Mouse (Mus musculus) embryonic stem cell, embryonic (primary cell): ENCODE results near the gene Rgs3.

ENCODE experiments used
- CTCF ChIA-PET, 4 experiments: fragments of 300-600 bp in 2 of 4; fragments of 350-600 bp in 2 of 4; sonication (Branson Sonifier 250); formaldehyde crosslinking; loops; one replicate each; lab custom pipeline; 2022; ENCODE audit warnings: inconsistent platforms in 2 of 4; lab: Charles Lee
- POLR2A ChIA-PET, 4 experiments: fragments of 300-600 bp in 2 of 4; fragments of 350-600 bp in 2 of 4; sonication (Branson Sonifier 250); formaldehyde crosslinking; loops; one replicate each; lab custom pipeline; 2022; ENCODE audit warnings: antibody characterized with exemption in 4 of 4, inconsistent platforms in 1 of 4; lab: Charles Lee

Rgs3 gene

GRCm38 (mm10) chr4:62646556-62647248 lies 87.1 kb downstream of the Rgs3 start:
- POLR2A ChIA-PET: interaction anchor here in 2 of 4 experiments (0.6 to 14.1 kb wide), 5 partner anchors 8 to 286 kb away, joined by 3 to 112 read pairs (median 10); partner anchors contain the start of genes Fkbp15 (in 1 of the 2) and Slc31a1 (in 1 of the 2)
- CTCF ChIA-PET: no interaction called here

GRCm38 (mm10) chr4:62648848-62649247 lies 89.2 kb downstream of the Rgs3 start:
- CTCF ChIA-PET: interaction anchor here in 3 of 4 experiments (0.6 to 1.3 kb wide), 3 partner anchors 49 to 850 kb away, joined by 3 to 5 read pairs (median 4); no protein-coding TSS in a partner anchor

GRCm38 (mm10) chr4:62649536-62650230 lies 90.0 kb downstream of the Rgs3 start:
- CTCF ChIA-PET: no interaction called here
- POLR2A ChIA-PET: interaction anchor here (0.5 to 14.1 kb wide), 16 partner anchors 8 to 399 kb away, joined by 3 to 112 read pairs (median 4); no protein-coding TSS in a partner anchor

More at GRCm38 (mm10) chr4:62648848-62649247, 89.2 kb downstream of the Rgs3 start:
- POLR2A ChIA-PET: interaction anchor here in 2 of 4 experiments (0.8 to 14.1 kb wide), 5 partner anchors 8 to 44 kb away, joined by 3 to 112 read pairs (median 16); no protein-coding TSS in a partner anchor

GRCm38 (mm10) chr4:62651179-62651760 lies 91.6 kb downstream of the Rgs3 start:
- ChIA-PET CTCF (interaction anchor here in 1 of 4 experiments (1.3 kb wide), 1 partner anchor 112 kb away, joined by 4 read pairs; no protein-coding TSS in a partner anchor), POLR2A (interaction anchor here in 3 of 4 experiments (0.6 to 14.1 kb wide), 8 partner anchors 10 to 89 kb away, joined by 3 to 112 read pairs (median 8); no protein-coding TSS in a partner anchor)

GRCm38 (mm10) chr4:62652215-62652614 lies 92.6 kb downstream of the Rgs3 start:
- ChIA-PET POLR2A (interaction anchor here in 2 of 4 experiments (1.4 to 14.1 kb wide), 6 partner anchors 9 to 25 kb away, joined by 4 to 112 read pairs (median 13); no protein-coding TSS in a partner anchor), CTCF (interaction anchor here in 2 of 4 experiments (0.5 to 1.3 kb wide), 2 partner anchors 12 to 225 kb away, joined by 3 to 5 read pairs; no protein-coding TSS in a partner anchor)

GRCm38 (mm10) chr4:62652921-62653757 lies 93.5 kb downstream of the Rgs3 start:
- ChIA-PET POLR2A (interaction anchor here in 2 of 4 experiments (1.2 to 14.1 kb wide), 6 partner anchors 8 to 293 kb away, joined by 3 to 112 read pairs (median 4); partner anchors contain the start of genes Fkbp15 (in 1 of the 2) and Slc31a1 (in 1 of the 2)), CTCF (interaction anchor here in 2 of 4 experiments (0.5 to 1.3 kb wide), 2 partner anchors 11 to 226 kb away, joined by 3 to 5 read pairs; no protein-coding TSS in a partner anchor)

GRCm38 (mm10) chr4:62653922-62654661 lies 94.4 kb downstream of the Rgs3 start:
- CTCF ChIA-PET: no interaction called here
- POLR2A ChIA-PET: interaction anchor here in 3 of 4 experiments (0.7 to 14.1 kb wide), 6 partner anchors 7 to 293 kb away, joined by 3 to 112 read pairs (median 4); partner anchors contain the start of genes Fkbp15 (in 1 of the 3) and Slc31a1 (in 1 of the 3)

- ChIA-PET POLR2A (interaction anchor here (0.6 to 8.8 kb wide), 22 partner anchors 9 to 299 kb away, joined by 3 to 112 read pairs (median 6); partner anchors contain the start of genes Fkbp15 (in 2 of the 4), Slc31a1 (in 2 of the 4) and Hdhd3 (in 1 of the 4)), CTCF (interaction anchor here in 3 of 4 experiments (0.7 to 1.5 kb wide), 5 partner anchors 9 to 105 kb away, joined by 3 to 5 read pairs (median 3); no protein-coding TSS in a partner anchor)
Observed at GRCm38 (mm10) chr4:62659264-62659663, 99.6 kb downstream of the Rgs3 start.

GRCm38 (mm10) chr4:62659861-62660553 lies 100.4 kb downstream of the Rgs3 start:
- POLR2A ChIA-PET: interaction anchor here (0.5 to 8.8 kb wide), 31 partner anchors 9 to 300 kb away, joined by 3 to 112 read pairs (median 4); partner anchors contain the start of genes Fkbp15 (in 2 of the 4), Slc31a1 (in 2 of the 4), 4933430I17Rik (in 1 of the 4) and Cdc26 (in 1 of the 4)
- CTCF ChIA-PET: interaction anchor here (0.5 to 2.4 kb wide), 7 partner anchors 14 to 104 kb away, joined by 3 to 9 read pairs (median 3); no protein-coding TSS in a partner anchor

- POLR2A ChIA-PET: interaction anchor here in 3 of 4 experiments (0.5 to 8.8 kb wide), 27 partner anchors 8 to 252 kb away, joined by 3 to 112 read pairs (median 4); partner anchors contain the start of genes 4933430I17Rik (in 1 of the 3), Cdc26 (in 1 of the 3), Hdhd3 (in 1 of the 3) and Pole3 (in 1 of the 3)
- CTCF ChIA-PET: interaction anchor here (0.6 to 2.4 kb wide), 6 partner anchors 13 to 101 kb away, joined by 3 to 9 read pairs (median 4); no protein-coding TSS in a partner anchor
Observed at GRCm38 (mm10) chr4:62660554-62660864, 100.9 kb downstream of the Rgs3 start.

GRCm38 (mm10) chr4:62661311-62661849 lies 101.7 kb downstream of the Rgs3 start:
- POLR2A ChIA-PET: interaction anchor here in 3 of 4 experiments (0.5 to 8.8 kb wide), 19 partner anchors 10 to 354 kb away, joined by 3 to 112 read pairs (median 5); partner anchors contain the start of genes 4933430I17Rik (in 1 of the 3), Cdc26 (in 1 of the 3), Pole3 (in 1 of the 3) and Prpf4 (in 1 of the 3)
- CTCF ChIA-PET: interaction anchor here in 2 of 4 experiments (0.7 to 2.4 kb wide), 5 partner anchors 12 to 36 kb away, joined by 3 to 9 read pairs (median 5); no protein-coding TSS in a partner anchor

- POLR2A ChIA-PET: interaction anchor here (0.6 to 8.8 kb wide), 20 partner anchors 8 to 138 kb away, joined by 3 to 112 read pairs (median 4); partner anchors contain the start of genes 4933430I17Rik (in 1 of the 4) and Pole3 (in 1 of the 4)
- CTCF ChIA-PET: interaction anchor here in 3 of 4 experiments (0.6 to 1.6 kb wide), 5 partner anchors 11 to 80 kb away, joined by 3 to 8 read pairs (median 3); no protein-coding TSS in a partner anchor
Observed at GRCm38 (mm10) chr4:62663348-62663747, 103.7 kb downstream of the Rgs3 start.

- ChIA-PET CTCF (interaction anchor here in 1 of 4 experiments (1.1 kb wide), 1 partner anchor 28 kb away, joined by 4 read pairs; no protein-coding TSS in a partner anchor), POLR2A (interaction anchor here in 1 of 4 experiments (7.1 kb wide), 1 partner anchor 8 kb away, joined by 60 read pairs; no protein-coding TSS in a partner anchor)
Observed at GRCm38 (mm10) chr4:62665842-62666241, 106.2 kb downstream of the Rgs3 start.

GRCm38 (mm10) chr4:62668666-62669065 lies 109.0 kb downstream of the Rgs3 start:
- ChIA-PET POLR2A (interaction anchor here in 2 of 4 experiments (1.0 to 7.1 kb wide), 6 partner anchors 7 to 260 kb away, joined by 3 to 88 read pairs (median 4); partner anchors contain the start of genes Cdc26 (in 1 of the 2) and Prpf4 (in 1 of the 2)), CTCF (interaction anchor here in 3 of 4 experiments (0.5 to 1.9 kb wide), 6 partner anchors 9 to 972 kb away, joined by 3 to 6 read pairs (median 4); no protein-coding TSS in a partner anchor)
